Mouse (Mus musculus) megakaryocyte-erythroid progenitor cell, adult 5-6 weeks (primary cell): ENCODE data around the gene Pde4d. TPM values are rescaled to one million over a fixed set of nuclear protein-coding genes. Genes with fewer than 3 reads are reported as not detected.
A peak's percentile ranks its signal among the peaks of the same experiment; 100 is the strongest.

ENCODE experiments used
- ATAC-seq: replicated peaks from 2 replicates; pipeline ENCODE4 v1.8.0; 2016; ENCODE audit warnings: mild to moderate bottlenecking, inconsistent platforms; ENCODE audit not compliant: severe bottlenecking, poor library complexity, low FRiP score, low TSS enrichment
- total RNA-seq, 2 experiments: library from RNA; stranded (forward) in 1 of 2; stranded (reverse) in 1 of 2; fragments of 200-1000, 215-1000 nt in 1 of 2; fragments of >200 nt in 1 of 2; fragmentation: Nextera tagmentation in 1 of 2; gene quantifications; 2 replicates each; pipeline ENCODE4 v1.2.3; 2014 to 2017

The Pde4d gene
- total RNA-seq, 2 experiments from 2014 or later, result 52.9 to 108 TPM

GRCm38 (mm10) chr13:108542342-108542761 lies 92.6 kb downstream of the Pde4d start:
- ATAC-seq, result no peak

- no peak for ATAC-seq
Measured at GRCm38 (mm10) chr13:108552288-108552687, 102.5 kb downstream of the Pde4d start.

GRCm38 (mm10) chr13:108552995-108553394 lies 103.2 kb downstream of the Pde4d start:
- ATAC-seq, result no peak

DNA sequence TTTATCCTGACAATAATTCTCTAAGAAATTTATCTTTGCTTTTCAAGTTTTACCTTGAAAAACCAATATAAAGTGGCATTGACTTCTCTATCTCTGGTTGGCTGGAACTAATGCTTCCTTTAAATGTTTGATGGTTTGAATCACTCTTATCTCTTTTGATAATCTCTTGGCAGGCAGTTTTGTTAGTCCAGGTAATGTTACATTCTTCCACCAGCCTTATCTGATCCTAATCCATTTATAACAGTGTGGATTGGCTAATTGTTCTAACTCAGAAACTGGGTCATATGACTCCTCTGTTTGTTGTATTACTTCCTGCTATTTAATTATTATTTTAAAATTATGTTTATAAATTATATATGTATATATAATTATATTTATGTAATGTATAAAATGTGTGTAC lies 105.2 kb downstream of the Pde4d start:
- ATAC-seq, result no peak

DNA sequence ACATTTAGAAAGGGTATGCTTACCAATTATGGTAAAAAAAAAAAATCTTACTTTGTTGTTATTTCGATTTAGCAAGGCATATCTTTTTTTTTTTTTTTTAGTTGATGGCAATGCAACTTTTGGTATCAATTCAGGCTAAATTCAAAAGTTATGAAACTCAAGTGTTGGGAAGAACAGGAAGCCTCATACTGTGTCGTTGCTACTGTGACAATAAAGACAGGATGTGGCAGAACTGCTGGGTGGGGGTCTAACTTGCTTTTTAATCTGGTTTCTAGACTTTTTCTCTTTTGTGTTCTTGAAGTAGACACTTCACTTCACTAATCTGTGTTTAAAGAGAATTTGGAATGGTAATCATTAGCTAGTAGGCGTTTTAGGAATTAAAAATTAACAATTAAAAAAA lies 147.2 kb downstream of the Pde4d start:
- ATAC-seq, result no peak

DNA sequence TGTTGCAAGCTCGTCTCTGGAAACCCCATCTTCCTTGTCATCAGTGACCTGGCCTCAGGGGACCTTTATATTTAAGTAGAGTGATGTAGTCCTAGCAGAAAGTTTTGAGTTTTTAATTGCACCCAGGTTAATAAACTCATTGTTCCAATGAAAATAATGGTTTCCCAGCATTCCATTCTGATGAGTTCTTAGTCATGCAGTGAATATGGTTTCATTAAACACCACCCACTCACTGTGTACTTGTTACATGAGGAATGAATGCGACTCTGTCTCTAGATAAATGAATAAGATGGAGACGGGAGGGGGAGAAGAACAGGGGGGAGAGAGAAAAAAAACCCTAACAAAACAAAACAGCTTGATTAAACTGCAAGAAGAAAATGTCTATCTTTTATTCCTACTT lies 148.9 kb downstream of the Pde4d start:
- ATAC-seq, result no peak

GRCm38 (mm10) chr13:108599186-108599900 lies 149.6 kb downstream of the Pde4d start:
- no peak for ATAC-seq

DNA sequence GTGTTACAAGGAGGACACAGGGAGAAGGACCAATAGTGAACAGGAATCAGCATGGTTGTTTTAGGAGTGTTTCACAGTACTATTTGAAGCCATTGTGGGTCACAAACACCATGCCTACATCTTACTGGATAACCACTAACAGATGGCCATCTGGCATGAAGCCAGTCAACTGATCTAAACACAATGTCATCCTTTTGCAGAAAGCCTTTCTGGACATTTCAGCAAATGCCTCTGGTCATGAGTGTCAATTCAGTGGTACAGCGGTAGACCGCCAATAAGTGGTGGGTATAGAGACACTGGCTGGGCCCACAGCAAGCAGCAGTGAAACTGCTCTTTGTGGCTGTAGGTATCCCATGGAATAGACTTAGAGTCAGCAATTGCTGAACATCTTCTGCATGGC lies 151.3 kb downstream of the Pde4d start:
- no peak for ATAC-seq

DNA sequence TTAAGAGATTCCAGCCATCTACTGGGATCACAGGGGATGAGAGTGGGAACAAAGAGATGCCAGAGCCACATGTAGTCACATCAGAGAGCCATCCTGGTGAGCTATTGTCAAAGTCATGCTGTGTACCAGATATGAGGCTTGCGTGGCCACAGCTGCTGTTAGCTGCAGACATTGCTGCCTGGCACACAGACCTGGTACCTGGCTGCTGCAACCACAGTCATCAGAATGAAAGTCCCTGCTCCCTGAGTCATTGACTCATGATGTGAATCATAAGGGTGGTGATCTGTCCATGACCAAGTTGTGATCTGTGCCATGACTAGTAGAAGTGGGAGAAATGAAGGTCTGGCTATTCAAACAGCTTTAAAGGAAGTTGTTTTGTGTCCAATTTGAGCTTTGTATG lies 153.8 kb downstream of the Pde4d start:
- no peak for ATAC-seq

DNA sequence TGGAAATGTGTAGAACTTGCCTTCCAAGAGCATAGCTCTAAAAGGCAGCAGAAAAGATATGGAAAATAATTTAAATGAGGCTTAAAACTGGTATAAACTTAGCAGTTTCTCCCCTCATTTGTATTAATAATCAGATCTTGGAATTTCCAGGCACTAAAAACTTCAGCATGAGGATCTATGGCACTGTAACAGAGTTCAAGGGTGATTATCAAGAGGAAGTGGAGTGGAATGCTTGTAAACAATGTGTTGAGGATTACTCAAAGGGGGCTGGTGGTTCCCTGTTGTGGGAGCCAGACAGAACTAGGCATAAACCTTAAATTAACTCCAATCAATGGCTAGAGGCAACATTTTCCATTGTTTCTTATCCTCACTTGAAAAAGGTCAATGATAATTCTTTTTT lies 154.5 kb downstream of the Pde4d start:
- ATAC-seq, result no peak

GRCm38 (mm10) chr13:108618207-108618606 lies 168.5 kb downstream of the Pde4d start:
- no peak for ATAC-seq

GRCm38 (mm10) chr13:108622681-108623080 lies 172.9 kb downstream of the Pde4d start:
- ATAC-seq, result no peak

DNA sequence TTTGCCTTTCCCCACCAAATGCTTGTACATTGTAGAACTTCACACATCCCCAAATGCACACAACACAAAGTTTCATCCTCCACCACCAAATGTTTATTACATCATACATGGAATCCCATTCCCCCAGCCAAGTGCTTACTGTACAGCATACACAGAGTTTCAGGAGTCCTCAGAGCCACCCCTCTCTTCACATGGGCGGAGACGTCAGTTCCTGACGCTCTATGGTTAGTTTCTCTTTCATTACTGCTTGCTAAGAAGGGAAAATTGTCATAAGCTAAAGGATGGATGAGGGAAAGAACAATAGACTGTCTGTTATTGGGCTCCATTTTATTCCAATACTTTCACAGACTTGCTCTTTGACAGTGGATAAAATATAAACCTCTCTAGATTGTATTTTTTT lies 174.2 kb downstream of the Pde4d start:
- 0 out of 2 replicates have a peak, but pooled peaks have one; percentile 37 for ATAC-seq

DNA sequence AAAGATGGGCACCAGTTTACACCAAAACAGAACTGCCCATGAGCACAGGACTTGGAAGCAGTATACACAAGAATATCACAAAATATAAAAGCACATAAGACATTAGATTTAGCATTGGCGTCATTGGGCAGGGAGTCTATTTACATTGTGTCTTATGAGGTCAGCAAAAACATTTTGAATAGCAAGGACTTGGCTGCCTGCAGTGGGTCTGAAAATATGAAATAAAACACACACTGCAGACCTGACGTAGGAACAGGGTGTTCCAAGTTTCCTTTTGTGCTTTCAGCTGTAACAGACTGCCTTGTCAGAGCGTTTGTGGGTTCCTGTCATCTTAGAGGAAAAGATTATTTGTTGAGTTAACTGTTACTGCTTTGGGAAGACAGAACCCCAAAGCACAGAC lies 176.4 kb downstream of the Pde4d start:
- no peak for ATAC-seq

- ATAC-seq, result no peak
Measured at GRCm38 (mm10) chr13:108628501-108628900, 178.8 kb downstream of the Pde4d start.

DNA sequence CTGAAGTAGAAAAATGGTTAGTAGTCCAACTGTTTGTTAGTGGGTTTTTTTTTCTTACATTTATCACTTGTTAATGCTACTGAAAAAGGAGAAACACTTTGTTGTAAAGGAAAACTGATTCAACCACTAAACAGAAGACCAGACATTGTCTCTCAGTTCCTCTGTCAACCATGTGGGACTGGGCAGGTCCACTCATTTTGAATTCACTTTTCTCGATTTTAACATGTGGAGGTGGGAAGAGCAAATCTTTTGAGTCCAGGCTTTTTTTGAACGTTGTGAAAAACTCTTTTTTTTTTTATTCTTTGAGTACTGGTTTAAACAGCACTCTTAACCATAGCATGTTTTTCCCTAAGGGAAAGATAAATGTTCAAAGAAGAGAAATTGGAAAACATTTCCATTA lies 180.8 kb downstream of the Pde4d start:
- ATAC-seq, result no peak

DNA sequence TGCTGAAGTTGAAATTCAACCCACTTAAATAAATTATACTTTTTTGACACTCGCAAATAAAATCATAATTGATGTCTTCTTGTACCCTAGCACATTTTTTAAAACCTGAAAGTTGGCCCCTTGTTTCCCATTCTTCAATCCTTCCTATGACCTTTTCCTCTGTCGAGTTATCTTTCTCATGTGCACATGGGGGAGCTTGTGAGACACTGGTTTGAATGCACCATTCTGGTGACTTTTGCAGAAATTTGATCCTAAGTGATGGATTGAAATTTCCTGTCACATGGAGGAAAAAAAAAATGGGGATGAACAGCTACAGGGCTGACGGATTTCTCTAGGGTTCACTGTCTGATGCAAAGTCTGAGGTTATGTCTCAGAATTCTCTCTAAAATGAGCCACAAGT lies 181.5 kb downstream of the Pde4d start:
- ATAC-seq, result no peak

GRCm38 (mm10) chr13:108636526-108636925 lies 186.8 kb downstream of the Pde4d start:
- no peak for ATAC-seq

DNA sequence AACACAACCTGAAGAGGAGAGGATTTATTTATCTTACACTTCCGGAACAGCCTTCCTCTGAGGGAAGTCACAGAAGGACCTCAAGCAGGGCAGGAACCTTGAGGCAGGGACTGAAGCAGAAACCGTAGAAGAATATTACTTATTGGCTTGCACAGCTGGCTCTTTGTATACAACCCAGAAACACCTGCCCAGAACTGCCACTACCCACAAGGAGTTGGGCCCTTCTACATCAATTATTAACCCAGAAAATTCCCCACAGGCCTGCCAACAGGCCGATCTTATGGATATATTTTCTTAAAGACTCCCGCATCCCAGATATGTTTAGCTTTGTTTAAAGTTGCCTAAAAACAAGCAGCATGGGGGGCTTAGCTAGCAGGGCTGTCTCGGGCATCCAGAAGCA lies 192.5 kb downstream of the Pde4d start:
- no peak for ATAC-seq

GRCm38 (mm10) chr13:108646801-108647200 lies 197.1 kb downstream of the Pde4d start:
- peak; percentile 51 for ATAC-seq

DNA sequence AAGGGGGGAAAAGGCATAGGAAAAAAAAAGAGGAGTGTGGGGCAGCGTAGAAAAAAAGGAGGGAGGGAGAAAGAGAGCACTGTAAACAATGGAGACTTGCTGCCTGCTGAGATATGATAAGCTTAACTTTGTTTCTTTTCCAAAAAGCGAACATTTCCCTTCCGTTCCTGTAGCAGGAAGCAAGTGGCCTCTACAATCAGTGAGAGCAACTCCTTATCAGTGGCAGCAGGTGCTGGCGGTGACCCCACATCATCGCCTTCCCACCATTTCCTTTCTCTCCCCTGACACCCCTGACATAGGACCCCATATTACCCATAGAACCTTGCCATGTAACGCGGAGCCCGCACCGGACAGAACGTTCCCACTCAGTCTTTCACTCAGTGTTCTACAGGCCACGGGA lies 197.5 kb downstream of the Pde4d start:
- ATAC-seq, result peak; percentile 85
